Mouse (Mus musculus): ENCODE results near the gene Gm49380.

The Gm49380 gene

DNA sequence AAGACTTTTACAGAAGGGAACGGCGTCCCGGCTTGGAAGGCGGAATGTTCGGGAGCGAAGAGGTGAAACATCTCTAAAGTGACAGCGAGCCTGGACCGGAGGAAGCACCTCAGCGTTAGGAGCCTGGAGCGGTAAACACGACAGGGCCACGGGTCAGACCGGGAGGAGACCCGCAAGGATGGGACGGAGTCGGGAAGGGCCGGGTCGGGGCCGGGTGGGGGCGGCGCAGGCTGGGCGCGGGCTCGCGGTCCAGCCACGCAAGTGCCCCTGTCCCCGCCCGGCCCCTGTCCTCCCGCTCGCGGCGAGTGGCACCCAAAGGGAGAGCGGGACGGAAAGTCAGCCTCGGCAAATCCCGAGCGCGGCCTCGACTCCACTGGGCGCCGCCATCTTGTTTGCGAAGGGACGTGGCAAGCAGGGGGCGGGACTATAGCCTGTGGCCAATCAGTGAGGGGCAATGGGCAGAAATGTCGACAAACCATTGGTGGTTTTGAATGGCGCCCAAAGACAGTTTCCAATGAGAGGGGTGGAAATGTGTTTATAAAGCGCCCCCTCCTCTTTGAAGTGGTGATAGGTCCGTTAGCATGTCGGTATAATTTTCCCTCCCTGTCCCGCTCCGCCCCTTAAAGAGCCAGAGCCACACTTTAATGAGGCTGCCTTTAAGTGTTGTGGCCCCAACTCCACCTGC, at the start of gene Gm49380, which contains the start of gene Rnf26:
Gene Gm49380 (minus strand): TSS at position 396 of the 685 bp plus-strand sequence.
Gene Rnf26 (minus strand): TSS at position 413 of the 685 bp plus-strand sequence.
- in situ Hi-C loops (cut with MboI, MseI), result no loop called here

DNA sequence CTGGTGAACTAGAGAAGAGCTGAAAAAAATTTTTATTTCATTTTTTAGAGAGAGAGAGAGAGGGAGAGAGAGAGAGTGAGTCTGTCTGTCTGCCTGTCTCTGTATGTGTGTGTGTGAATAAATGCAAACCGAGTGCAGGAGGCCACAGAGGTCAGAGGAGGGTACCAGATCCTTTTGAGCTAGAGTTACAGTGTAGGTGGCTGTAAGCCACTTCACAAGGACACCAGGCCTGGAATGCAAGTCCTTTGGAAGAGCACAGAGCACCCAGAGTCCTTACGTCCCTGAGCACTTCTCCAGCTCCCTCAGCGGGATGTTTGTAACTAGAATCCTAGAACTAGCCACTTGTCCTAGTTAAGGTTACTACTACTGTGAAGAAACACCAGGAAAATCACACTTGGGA, 46.6 kb upstream of the Gm49380 start:
- in situ Hi-C loops (cut with MboI, MseI), result no loop called here

DNA sequence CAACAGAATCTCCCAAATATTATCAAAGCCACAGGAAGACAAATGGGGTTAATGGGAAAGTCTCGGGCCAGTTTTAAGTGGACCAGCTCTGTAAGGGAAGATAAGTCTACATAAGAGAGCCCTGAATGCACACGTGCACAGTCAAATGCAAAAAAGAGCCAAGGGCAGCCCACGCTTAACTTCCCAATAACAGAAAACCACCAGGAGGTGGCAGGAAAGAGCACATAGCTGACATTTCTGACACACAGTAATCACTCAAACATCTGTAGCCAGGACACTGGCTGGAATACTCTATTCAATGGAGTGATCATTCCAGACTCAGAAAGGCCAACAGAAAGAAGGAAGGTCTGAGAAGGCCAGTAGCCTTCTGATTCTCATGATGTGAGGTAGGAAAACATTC, 34.0 kb upstream of the Gm49380 start:
- in situ Hi-C loops (cut with MboI, MseI), result no loop called here

DNA sequence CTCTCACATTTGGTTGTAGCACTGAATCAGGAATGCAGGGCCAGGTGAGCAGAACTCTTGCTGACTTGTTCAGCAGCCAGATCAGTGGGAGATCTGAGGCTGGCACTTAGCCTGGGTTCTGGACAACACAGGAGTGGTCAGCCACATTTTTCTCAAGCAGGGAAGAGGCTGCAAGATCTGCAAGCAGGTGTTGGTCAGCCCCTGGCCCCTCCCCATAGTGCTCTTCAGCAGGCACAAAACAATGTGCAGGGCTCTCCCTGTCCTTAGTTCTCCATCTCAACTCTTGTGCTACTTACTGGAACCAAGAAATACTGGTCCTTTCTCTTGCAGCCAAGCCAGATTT, 31.4 kb upstream of the Gm49380 start:
- in situ Hi-C loops (cut with MboI, MseI), result no loop called here

DNA sequence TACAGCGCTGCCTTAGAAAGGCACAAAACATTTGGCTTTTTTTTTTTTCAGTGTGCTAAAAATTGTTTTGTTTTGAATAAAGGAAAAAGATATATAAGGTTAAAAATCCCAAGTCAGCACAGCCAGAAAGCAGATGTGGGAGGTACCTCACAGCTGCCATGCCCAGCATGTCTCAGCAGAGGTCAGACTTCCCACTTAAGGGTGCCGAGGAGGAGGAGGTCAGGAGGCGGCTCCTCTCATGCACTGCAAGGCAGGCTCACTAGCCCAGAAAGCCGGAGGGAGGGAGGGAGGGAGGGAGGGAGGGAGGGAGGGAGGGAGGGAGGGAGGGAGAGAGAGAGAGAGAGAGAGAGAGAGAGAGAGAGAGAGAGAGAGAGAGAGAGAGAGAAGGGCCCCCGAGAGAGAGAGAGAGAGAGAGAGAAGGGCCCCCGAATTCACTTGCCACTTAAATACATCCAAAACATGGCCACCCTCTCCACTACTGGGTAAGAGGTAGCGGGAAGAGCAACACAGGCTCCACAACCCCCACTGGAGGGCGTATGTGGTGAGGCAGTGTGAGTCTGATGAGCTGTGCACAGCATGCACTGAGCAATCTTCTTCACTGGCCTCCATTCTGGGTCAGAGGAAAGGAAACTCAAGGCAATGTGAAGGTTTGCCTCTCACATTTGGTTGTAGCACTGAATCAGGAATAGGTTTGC, 30.9 kb upstream of the Gm49380 start:
- in situ Hi-C loops (cut with MboI, MseI), result no loop called here

DNA sequence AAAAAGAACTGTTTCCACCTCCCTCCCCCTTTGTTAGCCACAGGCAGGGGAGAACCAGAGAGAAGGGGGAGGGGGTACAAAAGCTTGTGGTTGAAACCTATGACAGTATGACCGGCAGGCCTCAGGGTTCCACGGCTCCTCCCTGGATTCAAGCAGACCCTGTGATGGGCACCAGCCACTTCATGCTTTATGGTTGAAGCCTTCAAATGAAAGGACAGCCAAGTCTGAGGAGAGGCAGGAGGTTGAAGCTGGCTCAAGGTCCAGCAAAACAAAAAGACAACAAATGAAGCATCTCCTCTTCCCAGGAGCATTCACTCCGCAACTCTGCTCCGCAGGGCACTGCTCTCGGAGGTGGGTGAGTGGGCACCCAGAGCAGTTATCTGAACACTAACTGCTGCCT, 30.1 kb upstream of the Gm49380 start:
- in situ Hi-C loops (cut with MboI, MseI), result no loop called here

DNA sequence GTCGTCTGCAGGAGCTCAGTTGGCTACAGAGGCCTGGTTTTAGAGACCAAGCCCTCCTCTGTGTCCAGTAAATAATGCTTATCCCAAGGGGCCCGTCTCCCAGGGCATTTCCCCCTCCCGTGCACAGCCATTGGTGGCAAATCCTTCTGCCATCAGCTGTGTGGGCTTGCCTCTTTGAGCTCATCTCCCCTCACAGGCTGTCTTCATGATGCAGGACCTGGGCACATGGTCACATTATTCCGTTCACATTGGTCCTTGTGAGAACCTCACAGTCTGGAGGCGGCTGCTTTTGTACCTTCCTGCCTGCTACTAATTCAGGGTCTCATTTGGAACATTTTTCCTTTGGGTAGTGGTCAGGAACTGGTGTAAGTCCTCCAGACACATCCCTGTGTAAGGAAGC, 28.7 kb upstream of the Gm49380 start:
- in situ Hi-C loops (cut with MboI, MseI), result no loop called here

DNA sequence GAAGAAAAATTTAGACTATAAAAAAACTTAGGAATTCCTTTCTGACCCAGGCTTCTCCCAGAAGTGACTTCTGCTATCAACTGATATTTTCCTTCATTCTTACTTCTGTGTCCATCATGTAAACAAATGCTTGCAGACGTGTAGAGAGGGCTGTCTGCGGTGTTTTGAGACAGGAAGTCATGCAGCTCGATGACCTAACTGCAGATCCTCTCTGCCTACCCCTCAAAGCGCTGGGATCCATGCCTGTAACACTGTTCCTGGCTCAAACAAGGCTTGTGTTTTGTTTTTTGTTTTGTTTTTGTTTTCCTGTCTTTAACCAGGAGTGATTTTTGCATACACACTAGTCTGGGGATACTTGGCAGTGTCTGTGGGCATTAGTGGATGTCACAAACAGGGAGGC, 24.5 kb upstream of the Gm49380 start:
- in situ Hi-C loops (cut with MboI, MseI), result no loop called here

DNA sequence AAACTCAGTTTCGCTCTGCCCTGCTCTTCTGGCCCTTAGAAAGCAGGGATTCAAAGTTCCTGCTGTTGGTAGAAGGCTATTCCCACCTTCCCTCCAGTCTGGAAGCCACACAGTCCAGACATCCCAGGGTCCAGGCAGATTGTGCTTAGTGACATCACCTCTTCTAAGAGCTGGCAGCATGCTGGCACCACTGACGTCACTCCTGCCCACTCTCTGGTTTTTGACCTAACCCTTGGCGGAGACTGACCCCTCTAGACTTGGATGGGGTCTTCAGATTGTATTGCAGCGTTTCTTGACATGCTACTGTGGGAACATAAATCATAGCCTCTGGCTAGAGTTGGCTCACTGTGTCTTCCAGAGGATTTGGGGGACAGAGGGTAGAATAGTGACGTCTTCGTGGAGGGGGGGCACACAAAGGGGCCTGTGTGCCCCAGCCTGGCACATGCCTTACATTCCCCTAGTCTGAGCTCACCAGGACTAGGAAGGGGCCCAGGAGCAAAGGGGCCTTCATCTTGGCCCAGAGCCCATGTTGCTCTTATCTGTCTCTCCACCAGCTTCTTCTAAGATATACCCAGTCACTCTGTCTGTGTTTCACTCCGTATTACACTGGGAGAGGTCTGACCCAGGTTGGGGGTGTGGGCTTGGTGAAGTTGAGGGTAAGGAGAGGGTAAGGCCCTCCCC, 22.6 kb upstream of the Gm49380 start:
- in situ Hi-C loops (cut with MboI, MseI), result no loop called here

DNA sequence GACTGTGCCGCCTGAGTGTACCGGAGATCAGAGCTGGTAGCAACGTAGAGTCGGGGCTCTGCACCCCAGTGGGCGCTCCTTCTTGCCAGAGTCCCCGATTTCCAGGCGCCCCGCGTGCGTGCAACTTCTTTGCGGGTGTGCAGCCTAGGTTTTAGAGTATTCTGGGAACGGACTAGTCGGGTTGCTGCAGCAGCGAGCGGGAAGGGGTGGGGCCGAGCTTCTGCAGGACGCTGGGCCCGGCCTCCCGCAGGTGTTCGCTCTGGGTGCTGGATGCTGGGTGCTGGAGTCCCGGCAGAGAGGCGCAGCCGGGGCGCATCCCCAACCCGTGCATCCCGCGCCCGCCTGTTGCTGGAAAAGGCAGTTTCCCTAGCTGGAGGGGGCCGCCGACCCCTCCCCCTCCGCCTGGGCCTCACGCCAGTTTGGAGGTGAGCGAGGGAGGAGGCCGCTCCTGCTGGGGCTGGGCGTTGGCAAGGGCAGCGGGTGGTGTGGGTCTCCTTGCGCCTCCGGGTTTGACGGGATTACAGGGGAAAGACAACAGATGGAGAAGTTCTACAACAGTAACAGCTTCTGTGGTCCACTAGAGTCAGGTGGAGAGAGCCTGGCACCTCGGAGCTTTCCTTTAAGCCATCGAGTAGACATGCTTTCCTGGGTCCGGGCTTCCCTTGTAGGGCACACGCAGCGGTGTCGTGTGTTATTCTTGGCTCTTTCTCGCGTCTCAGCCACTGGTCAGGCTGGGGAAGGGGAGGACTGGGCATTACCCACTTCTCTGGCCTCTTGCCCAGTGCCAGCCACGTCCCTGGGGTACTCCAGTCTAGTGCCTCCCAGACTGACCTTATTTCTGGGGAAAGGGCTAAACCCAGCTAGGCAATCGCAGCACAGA, 21.8 kb upstream of the Gm49380 start:
- in situ Hi-C loops (cut with MboI, MseI), result no loop called here

DNA sequence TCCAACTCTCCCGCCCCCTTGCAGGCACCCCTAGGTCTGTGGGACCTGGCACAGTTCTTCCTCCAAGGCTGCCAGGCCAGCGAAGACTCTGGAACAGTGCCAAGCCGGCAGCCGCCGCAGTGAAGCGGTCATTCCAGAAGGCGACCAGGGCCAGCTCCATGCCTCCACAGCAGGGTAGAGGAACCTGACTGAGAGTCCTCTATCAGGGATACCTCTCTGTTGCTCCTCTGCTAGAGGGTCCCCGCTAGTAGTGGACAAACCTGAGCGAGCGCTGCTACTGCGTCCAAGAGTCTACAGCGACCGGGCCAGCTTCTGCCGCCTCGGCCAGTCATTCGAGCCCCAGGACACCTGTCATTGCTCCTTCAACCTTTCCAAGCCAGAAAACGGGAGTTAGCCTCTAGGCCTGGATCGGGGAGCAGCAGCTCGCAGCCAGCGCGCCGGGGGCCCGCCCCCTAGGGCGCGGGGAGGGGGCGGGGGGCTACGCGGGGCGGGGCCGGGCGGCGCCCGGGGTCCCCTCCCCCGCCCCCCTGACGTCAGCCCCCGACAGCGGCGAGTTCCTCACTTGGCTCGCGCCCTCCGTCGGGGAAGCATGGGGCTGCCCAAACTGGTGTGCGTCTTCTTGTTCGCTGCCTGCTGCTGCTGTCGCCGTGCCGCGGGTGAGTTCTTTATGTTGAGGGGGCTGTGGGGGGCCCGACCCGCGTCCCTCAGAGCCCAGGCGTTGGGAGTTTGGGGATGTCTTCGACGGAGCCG, 21.0 kb upstream of the Gm49380 start, which contains the start of gene Mcam:
Gene Mcam (plus strand): TSS at position 369 of the 750 bp plus-strand sequence.
- in situ Hi-C loops (cut with MboI, MseI), result no loop called here

DNA sequence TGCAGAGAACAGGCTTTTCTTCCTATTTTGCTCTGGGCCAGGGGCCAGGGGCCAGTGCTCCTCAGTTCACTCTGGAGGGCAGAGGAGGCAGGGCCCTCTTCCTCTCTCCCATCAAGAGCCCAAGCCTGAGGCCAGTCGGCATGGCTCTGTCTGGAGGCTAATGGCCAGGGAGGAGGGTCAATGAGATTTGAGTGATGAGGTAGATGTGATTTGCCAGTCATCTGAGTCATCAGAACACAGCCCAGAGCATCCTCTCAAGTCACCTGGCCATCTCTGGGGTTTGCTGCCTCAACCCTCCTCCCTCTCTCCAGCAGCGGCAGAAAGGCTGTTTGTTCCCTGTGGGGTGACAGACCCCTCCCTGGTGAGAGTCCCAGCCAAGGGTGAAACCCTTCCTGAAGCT, 20.0 kb upstream of the Gm49380 start:
- in situ Hi-C loops (cut with MboI, MseI), result no loop called here

DNA sequence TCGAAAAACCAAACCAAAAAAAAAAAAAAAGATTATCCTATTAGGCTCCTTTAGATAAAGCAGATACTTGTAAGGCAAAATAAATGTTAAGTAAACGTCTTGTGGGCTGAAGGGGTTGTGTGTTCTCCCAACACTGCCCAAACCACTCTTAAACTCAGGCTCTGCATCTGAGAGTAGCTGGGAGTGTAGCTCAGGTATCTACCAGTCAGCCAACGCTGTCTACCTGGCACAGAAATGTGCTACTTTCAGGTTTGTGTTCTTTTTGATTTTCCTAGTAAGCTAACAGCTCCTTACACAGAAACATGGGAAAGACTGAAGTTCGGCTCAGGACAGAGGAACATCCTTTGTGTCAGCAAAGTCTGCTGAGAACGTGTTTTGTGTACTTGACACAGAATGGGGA, 18.9 kb upstream of the Gm49380 start:
- in situ Hi-C loops (cut with MboI, MseI), result no loop called here

DNA sequence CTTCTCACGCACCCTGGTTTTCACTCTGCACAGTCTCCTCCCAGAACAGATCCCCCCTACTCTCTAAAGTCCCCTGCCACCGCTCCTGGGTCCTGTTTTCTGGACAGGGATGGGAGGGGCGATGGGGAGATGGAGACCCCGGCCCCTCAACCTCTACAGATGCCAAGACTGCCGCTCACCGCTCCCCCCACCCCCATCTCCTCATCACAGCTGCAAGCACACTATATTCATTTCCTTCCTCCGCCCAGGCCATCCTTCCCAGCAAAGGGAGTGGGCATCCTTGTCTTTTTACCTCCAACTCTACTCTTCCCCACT, 17.9 kb upstream of the Gm49380 start:
- in situ Hi-C loops (cut with MboI, MseI), result no loop called here

DNA sequence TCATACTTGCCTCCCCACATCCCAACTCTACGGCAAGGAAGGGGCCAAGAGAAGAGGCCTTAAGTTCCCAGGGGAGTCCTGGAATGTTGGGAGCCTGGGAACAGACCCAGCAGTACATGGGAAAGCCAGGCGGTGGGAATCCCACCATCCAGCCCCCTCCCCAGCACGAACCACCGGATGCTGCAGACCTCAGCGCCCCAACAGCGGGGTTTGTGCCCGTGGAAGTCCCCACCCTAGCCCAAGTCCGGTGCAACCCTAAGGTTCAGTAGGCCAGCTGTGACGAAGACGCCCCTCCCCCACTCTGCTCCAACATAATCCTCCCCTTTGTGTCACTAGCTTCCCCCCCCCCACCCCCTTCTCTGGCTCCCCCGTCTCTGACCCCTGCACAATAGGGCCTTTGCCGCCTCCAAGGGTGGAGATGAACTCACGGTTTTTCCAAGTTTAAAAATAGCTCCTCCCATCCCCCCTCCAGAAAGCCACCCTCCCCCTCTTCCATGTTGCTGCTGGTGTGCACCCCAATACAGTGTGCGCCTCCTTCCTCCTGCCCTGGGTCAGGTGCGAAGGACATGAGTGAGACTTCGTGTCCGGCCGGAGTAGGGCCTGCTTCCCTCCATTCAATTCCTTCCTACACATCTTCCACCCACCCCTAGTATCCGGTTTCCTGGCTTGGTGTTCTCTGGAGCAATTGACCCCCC, 17.4 kb upstream of the Gm49380 start:
- in situ Hi-C loops (cut with MboI, MseI), result no loop called here

DNA sequence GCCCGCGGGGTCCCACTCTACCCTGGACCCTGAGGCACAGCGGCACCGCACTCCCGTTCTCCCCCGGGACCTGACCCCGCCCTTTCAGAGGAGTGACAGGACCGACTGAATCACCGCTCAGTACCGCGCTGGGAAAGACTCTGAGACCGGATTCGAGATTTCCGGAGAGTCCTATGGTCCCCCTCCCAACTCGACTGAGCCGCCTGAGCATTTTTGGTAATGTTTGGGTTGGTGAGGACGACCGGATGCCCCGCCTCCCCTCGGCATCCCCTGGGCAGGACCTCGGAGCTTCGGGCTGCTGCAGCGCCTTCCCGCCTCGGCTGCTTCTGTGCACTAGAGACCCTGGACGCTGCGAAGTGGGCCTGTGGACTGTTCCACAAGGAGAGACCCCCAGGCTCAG, 16.7 kb upstream of the Gm49380 start:
- in situ Hi-C loops (cut with MboI, MseI), result no loop called here

DNA sequence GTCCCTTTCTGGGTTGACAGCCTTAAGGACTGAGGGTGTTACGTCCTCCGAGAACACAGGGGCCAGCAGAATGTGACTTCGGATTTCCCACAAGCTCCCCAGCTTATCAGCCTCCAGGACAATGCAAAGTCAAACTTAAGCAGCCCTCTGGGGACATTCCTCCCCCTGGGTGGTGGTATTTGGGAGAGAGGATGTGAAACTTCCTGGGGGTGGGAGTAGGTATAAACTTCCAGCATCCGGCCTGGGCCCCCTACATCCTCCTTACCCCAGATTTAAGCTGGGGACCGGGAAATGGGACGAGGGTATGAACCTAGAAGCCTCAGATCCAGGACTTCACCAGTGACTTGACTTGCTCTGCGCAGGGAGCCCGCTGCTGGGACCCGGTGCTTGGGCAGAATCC, 16.3 kb upstream of the Gm49380 start:
- in situ Hi-C loops (cut with MboI, MseI), result no loop called here

DNA sequence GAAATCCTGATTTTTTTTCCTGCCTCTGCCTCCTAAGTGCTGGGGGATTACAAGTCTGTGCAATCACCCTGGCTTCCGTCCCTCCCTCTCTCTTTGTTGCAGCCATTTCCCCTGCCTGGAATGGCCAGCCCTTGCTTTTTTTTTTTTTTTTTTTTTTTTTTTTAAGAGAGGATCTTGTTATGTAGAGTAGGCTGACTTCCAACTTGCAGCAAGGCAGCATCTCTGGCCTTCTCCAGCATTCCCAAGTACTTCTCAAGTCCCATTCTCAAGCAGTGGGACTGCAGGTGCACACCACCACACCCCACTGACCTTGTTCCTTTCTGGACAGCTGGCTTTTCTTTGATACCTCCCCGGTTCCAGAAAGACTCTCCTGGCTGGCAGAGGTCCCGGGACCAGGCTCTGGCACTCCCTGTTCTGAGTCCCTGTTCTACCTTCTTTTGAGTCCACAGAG, 14.1 kb upstream of the Gm49380 start:
- in situ Hi-C loops (cut with MboI, MseI), result no loop called here

DNA sequence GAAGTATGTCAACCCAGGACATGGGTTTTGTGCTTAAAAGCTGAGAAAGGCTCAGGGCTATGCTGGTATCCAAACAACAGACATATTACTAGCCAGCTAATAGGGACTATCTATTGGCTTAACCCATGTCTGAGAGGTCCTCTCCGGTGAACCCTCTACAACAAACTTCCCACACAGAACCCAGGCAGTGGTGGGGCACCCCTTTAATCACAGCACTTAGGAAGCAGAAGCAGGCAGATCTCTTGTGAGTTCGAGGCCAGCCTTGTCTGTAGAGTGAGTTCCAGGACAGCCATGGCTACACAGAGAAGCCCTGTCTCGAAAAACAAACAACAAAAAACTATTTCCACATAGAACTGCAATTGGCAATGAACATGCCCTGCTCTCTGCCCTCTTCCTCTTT, 13.4 kb upstream of the Gm49380 start:
- in situ Hi-C loops (cut with MboI, MseI), result no loop called here

DNA sequence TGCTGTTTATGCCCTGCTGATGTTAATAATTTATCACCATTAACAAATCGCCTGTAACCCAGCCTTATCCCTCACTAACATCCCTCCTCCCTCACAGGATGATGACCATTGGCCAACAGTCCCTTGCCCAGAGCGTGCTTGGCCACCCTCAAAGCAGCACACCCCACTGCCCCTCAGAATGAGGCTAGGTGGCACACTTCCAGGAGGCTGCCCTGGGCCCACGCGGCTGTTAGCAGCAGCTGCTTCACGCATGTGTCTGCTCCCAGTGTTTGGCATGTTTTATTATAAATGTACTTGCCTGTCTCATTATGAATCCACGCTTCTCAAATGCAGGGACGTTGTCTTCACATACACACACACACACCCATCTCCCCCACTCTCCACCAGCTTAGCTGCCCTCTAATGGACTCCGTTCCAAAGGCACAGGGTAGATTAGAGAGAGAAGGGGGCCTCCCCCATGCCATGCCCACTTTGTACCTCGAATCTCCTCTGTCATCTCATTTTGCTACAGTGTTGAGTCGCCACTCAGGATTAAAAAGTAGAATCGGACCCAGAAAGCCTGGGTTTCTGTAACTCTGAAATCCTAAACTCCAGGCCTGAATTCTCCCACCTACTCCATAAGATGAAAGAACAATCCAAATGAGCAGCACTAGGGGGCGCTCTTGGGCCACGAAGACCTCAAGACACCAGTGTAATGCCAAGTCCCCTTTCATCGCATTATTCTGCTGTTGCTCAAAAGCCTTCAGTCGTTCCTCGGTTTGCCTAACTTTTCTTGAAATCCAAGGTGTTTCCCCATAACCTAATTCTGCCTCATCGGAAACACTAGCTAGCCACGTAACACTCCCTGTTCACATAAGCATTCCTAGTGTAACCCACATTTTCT, 12.5 kb upstream of the Gm49380 start:
- in situ Hi-C loops (cut with MboI, MseI), result no loop called here
